Mouse (Mus musculus) CH12.LX (cell line): ENCODE data around the gene Kif26b. TPM values are rescaled to one million over a fixed set of nuclear protein-coding genes. Genes with fewer than 3 reads are reported as not detected.

ENCODE experiments used
- DNase-seq: peaks from one replicate; pipeline ENCODE4 v3.0.0-alpha.2; 2013; ENCODE audit errors: extremely low read depth
- H3K27ac ChIP-seq: 2 replicates; pipeline ENCODE4 v1.5.1; 2012; ENCODE audit warnings: low read depth, mild to moderate bottlenecking, control low read depth, moderate library complexity; ENCODE audit not compliant: insufficient read depth
- H3K27me3 ChIP-seq: replicated peaks from 2 replicates; pipeline ENCODE3; 2012; ENCODE audit warnings: inconsistent platforms
- H3K36me3 ChIP-seq, 2 experiments: replicated peaks in 1 of 2; 2 replicates each; pipeline versions ENCODE3 to v1.6.1; 2012; ENCODE audit warnings: inconsistent platforms in 1 of 2, low read length in 1 of 2, mild to moderate bottlenecking in 1 of 2, mixed read lengths in 1 of 2, moderate library complexity in 1 of 2; ENCODE audit not compliant: control insufficient read depth in 1 of 2, insufficient read depth in 1 of 2
- H3K4me1 ChIP-seq, 2 experiments: 2 replicates each; pipeline ENCODE4 v1.6.1; 2012; ENCODE audit warnings: inconsistent platforms in 1 of 2, moderate library complexity in 1 of 2; ENCODE audit not compliant: insufficient read depth in 2 of 2, control insufficient read depth in 1 of 2
- H3K4me2 ChIP-seq: 2 replicates; pipeline ENCODE4 v1.6.1; 2012; ENCODE audit warnings: low read depth, mild to moderate bottlenecking, control low read depth; ENCODE audit not compliant: poor library complexity, insufficient read depth, severe bottlenecking
- H3K4me3 ChIP-seq, 3 experiments: fragments of 150-350 bp in 1 of 3; sonication (generic) in 1 of 3; replicated peaks in 1 of 3; 2 replicates each; pipeline versions ENCODE3 to v1.5.1; 2011 to 2012; ENCODE audit warnings: low read depth in 2 of 3, low read length in 2 of 3, mild to moderate bottlenecking in 2 of 3, moderate library complexity in 2 of 3, control low read depth in 1 of 3, improper control_type of control experiment in 1 of 3, inconsistent platforms in 1 of 3, mixed read lengths in 1 of 3; ENCODE audit not compliant: poor library complexity in 1 of 3
- H3K79me2 ChIP-seq: replicated peaks from 2 replicates; pipeline ENCODE4 v1.6.1; 2012; ENCODE audit warnings: mild to moderate bottlenecking, moderate library complexity; ENCODE audit not compliant: control insufficient read depth, poor library complexity, insufficient read depth, severe bottlenecking; ENCODE audit errors: extremely low read depth
- H3K9ac ChIP-seq: 2 replicates; pipeline ENCODE4 v1.6.1; 2012; ENCODE audit warnings: low read depth, mild to moderate bottlenecking, control low read depth, moderate library complexity; ENCODE audit not compliant: insufficient read depth
- H3K9me3 ChIP-seq: replicated peaks from 2 replicates; pipeline ENCODE3; 2012; ENCODE audit warnings: low read length, inconsistent platforms, mixed read lengths
- CHD1 ChIP-seq: IDR thresholded peaks from 2 replicates; pipeline ENCODE4 v1.6.1; 2012; ENCODE audit warnings: low read depth, low read length, improper control_type of control experiment, inconsistent platforms
- CTCF ChIP-seq, 2 experiments: IDR thresholded peaks in 1 of 2; conservative IDR thresholded peaks in 1 of 2; 2 replicates each; pipeline ENCODE4 v1.5.1; 2011 to 2012; ENCODE audit warnings: low read depth in 2 of 2, low read length in 2 of 2, improper control_type of control experiment in 1 of 2, inconsistent platforms in 1 of 2, mild to moderate bottlenecking in 1 of 2, moderate library complexity in 1 of 2
- E2F4 ChIP-seq: IDR thresholded peaks from 2 replicates; pipeline ENCODE4 v1.6.1; 2011; ENCODE audit warnings: low read depth, low read length, improper control_type of control experiment; ENCODE audit not compliant: insufficient replicate concordance
- HCFC1 ChIP-seq: IDR thresholded peaks from 2 replicates; pipeline ENCODE4 v1.6.1; 2012; ENCODE audit warnings: low read depth, mild to moderate bottlenecking, inconsistent platforms, low read length, improper control_type of control experiment
- JUN ChIP-seq: IDR thresholded peaks from 2 replicates; pipeline ENCODE4 v1.6.1; 2011; ENCODE audit warnings: low read depth, mild to moderate bottlenecking, low read length, improper control_type of control experiment, moderate library complexity; ENCODE audit not compliant: insufficient read depth
- MAFK ChIP-seq: IDR thresholded peaks from 2 replicates; pipeline ENCODE4 v1.6.1; 2011; ENCODE audit warnings: low read length, improper control_type of control experiment; ENCODE audit not compliant: insufficient replicate concordance
- MAZ ChIP-seq: IDR thresholded peaks from 2 replicates; pipeline ENCODE4 v1.6.1; 2012; ENCODE audit warnings: low read depth, mild to moderate bottlenecking, inconsistent platforms, low read length, improper control_type of control experiment, moderate library complexity
- MEF2A ChIP-seq: IDR thresholded peaks from 2 replicates; pipeline ENCODE4 v1.6.1; 2014; ENCODE audit warnings: low read depth, mild to moderate bottlenecking, inconsistent platforms, low read length, improper control_type of control experiment, borderline replicate concordance
- MYC ChIP-seq: IDR thresholded peaks from 2 replicates; pipeline ENCODE4 v1.6.1; 2011; ENCODE audit warnings: low read depth, mild to moderate bottlenecking, improper control_type of control experiment, low read length
- NELFE ChIP-seq: IDR thresholded peaks from 2 replicates; pipeline ENCODE4 v1.6.1; 2011; ENCODE audit warnings: low read depth, low read length, improper control_type of control experiment
- POLR2A ChIP-seq: IDR thresholded peaks from 2 replicates; pipeline ENCODE4 v1.6.1; 2011; ENCODE audit warnings: low read depth, mild to moderate bottlenecking, improper control_type of control experiment, low read length
- POLR2AphosphoS2 ChIP-seq: IDR thresholded peaks from 2 replicates; pipeline ENCODE4 v1.6.1; 2011; ENCODE audit warnings: low read depth, low read length, improper control_type of control experiment
- SIN3A ChIP-seq: IDR thresholded peaks from 2 replicates; pipeline ENCODE4 v1.6.1; 2012; ENCODE audit warnings: low read length, improper control_type of control experiment, inconsistent platforms
- SMC3 ChIP-seq: IDR thresholded peaks from 2 replicates; pipeline ENCODE4 v1.6.1; 2011; ENCODE audit warnings: low read depth, low read length, improper control_type of control experiment
- UBTF ChIP-seq: IDR thresholded peaks from 2 replicates; pipeline ENCODE4 v1.6.1; 2012; ENCODE audit warnings: low read depth, mild to moderate bottlenecking, inconsistent platforms, low read length, improper control_type of control experiment, moderate library complexity
- USF2 ChIP-seq: conservative IDR thresholded peaks from 2 replicates; pipeline ENCODE4 v1.6.1; 2011; ENCODE audit warnings: low read depth, low read length, improper control_type of control experiment
- ZKSCAN1 ChIP-seq: IDR thresholded peaks from 2 replicates; pipeline ENCODE4 v1.6.1; 2012; ENCODE audit warnings: low read depth, inconsistent platforms, low read length, improper control_type of control experiment, borderline replicate concordance
- ZMIZ1 ChIP-seq: IDR thresholded peaks from 2 replicates; pipeline ENCODE4 v1.6.1; 2012; ENCODE audit warnings: low read depth, mild to moderate bottlenecking, inconsistent platforms, low read length, improper control_type of control experiment
- dilution Hi-C: fragments of 300-500 bp; cut with MboI; formaldehyde crosslinking; loops from 2 replicates; pipeline ENCODE4 v1.14.3; 2020; ENCODE audit warnings: low sequenced_read_pairs; ENCODE audit not compliant: extremely low pct_unique_long_range_greater_than_20kb, extremely low pct_ligation_motif_present
- in situ Hi-C: fragments of 300-500 bp; cut with MboI; formaldehyde crosslinking; loops from 3 replicates; pipeline ENCODE4 v1.14.3; 2019; ENCODE audit warnings: low sequenced_read_pairs, low pct_ligation_motif_present, low pct_unique_long_range_greater_than_20kb, mixed read lengths
- polyA plus RNA-seq: library from polyadenylated mRNA; unstranded; fragments of >175 nt; gene quantifications from 2 replicates; pipeline ENCODE4 v1.2.1, GENCODE M21; 2012; ENCODE audit warnings: low read depth; ENCODE audit not compliant: insufficient read length
- total RNA-seq, 2 experiments: library from RNA; depleted of rRNA; stranded (reverse); fragments of 300-350 nt in 1 of 2; fragments of >200 nt in 1 of 2; gene quantifications; 2 replicates each; pipeline ENCODE4 v1.2.3; 2012 to 2014

Gene Kif26b
- total and polyA plus RNA-seq, 3 experiments, result 0.09 TPM; not detected in 2

GRCm38 (mm10) chr1:178798886-178799285, 270.0 kb downstream of the Kif26b start:
- Histone ChIP-seq H3K27me3 (no peaks in the 10 kb centered on the region), H3K36me3 (no peaks in the 10 kb centered on the region), H3K4me3 (no peak overlapping the region), H3K4me2 (no peak overlapping the region), H3K79me2 (no peaks in the 10 kb centered on the region), H3K9me3 (no peaks in the 10 kb centered on the region), H3K4me1 (no peaks in the 10 kb centered on the region)
- dilution Hi-C loops, result no loop called here
- no peak for DNase-seq
- in situ Hi-C loops, result no loop called here
- no peak for TF ChIP-seq USF2
- TF ChIP-seq, all 38 proteins: peak for 0
- Histone ChIP-seq H3K9ac (no peak overlapping the region), H3K27ac (no peak overlapping the region)

DNA sequence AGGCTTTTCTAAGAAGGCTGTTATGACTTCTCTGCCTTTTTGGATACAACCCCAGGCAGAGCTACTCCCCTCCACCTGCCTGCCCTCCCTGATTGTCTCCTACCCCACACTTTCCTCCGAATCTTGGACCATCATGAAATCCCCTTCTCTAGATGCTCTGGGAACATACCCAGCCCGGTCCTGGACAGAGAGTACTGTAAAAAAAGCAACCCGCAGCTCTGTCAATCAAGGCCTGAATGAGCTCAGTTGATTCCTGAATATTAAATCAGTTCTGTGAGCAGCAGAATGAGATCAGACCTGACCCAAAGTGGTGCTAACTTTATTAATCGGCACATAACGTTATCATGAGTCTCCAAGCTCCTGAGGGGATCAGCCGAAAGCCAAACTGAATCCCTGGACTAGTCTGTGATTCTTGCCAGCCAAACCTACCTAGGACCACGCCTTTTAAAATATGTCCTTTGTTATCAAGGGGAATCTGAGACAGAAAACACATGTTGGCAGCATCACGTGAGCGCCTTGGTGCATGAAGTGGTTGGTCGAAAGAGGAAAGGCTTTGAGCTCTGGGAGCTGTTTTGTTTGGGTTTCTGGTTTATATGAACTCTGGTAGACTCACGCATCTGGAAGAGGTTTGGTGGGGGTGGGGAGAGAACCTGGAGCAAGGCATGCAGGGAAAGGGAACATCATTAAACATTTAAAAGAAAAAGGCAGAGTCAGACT, 271.1 kb downstream of the Kif26b start:
- no peak overlapping the region for H3K9ac ChIP-seq
- dilution Hi-C loops (no loop called here), in situ Hi-C loops (no loop called here)
- no peak overlapping the region for H3K4me3 ChIP-seq
- H3K4me2 ChIP-seq, result no peak overlapping the region
- no peak for DNase-seq
- H3K4me1 ChIP-seq, result no peaks in the 10 kb centered on the region
- TF ChIP-seq SIN3A, result no peak
- TF ChIP-seq USF2, result no peak
- no peaks in the 10 kb centered on the region for H3K27me3 ChIP-seq
- H3K9me3 ChIP-seq, result no peaks in the 10 kb centered on the region
- no peaks in the 10 kb centered on the region for H3K79me2 ChIP-seq
- no peaks in the 10 kb centered on the region for H3K36me3 ChIP-seq
- H3K27ac ChIP-seq, result no peak overlapping the region

DNA sequence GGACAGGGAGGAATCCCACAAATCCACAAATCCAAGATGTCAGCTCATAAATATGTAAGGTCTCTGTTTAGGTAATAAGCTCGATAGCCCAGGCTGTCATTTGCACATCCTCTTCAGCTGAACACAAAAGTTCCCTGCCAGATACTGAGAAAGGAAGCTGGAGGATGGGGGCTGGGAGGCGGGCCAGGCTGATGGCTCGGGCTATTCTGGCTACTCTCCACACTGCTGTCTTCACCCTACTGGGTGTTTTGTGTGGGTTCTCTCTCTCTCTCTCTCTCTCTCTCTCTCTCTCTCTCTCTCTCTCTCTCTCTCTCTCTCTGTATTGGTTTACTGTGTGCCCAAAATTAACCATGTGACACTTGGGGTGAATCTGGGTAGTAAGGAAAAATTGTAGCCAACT, 274.2 kb downstream of the Kif26b start:
- Histone ChIP-seq H3K9me3 (no peaks in the 10 kb centered on the region), H3K4me2 (no peak overlapping the region), H3K27me3 (no peaks in the 10 kb centered on the region), H3K27ac (no peak overlapping the region), H3K4me3 (no peak overlapping the region), H3K36me3 (no peaks in the 10 kb centered on the region), H3K79me2 (no peaks in the 10 kb centered on the region), H3K9ac (no peak overlapping the region), H3K4me1 (peaks cover 0 to 2% of the 10 kb centered on the region in 2 experiments; a peak in 1 of 4 replicates)
- TF ChIP-seq USF2 (no peak), UBTF (no peak), MEF2A (no peak)
- DNase-seq, result no peak
- dilution Hi-C loops, result no loop called here
- in situ Hi-C loops, result no loop called here

DNA sequence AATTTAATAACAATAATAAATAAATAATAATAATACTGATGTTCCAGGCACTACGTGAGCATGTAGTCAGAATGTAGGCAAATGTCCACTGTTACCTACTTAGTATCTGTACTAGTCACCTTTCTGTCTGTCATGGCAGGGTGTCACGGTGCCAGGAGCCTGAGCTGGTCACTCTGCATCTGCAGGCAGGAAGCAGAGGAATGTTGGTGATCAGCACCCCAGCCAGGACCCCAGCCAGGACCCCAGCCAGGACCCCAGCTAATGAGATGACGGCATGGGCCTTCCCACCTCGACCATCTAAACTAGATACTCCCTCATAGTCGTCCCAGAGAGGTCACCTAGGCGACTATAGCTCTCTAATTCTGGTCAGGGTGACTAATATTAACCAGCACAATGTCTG, 288.6 kb downstream of the Kif26b start:
- Histone ChIP-seq H3K4me1 (no peaks in the 10 kb centered on the region), H3K27me3 (no peaks in the 10 kb centered on the region), H3K4me2 (no peak overlapping the region), H3K36me3 (no peaks in the 10 kb centered on the region), H3K79me2 (no peaks in the 10 kb centered on the region), H3K9me3 (peaks cover 2% of the 10 kb centered on the region), H3K27ac (no peak overlapping the region), H3K4me3 (no peak overlapping the region), H3K9ac (no peak overlapping the region)
- DNase-seq, result no peak
- in situ Hi-C loops (no loop called here), dilution Hi-C loops (no loop called here)
- TF ChIP-seq NELFE, result no peak
- no peak for TF ChIP-seq MAFK
- TF ChIP-seq POLR2AphosphoS2, result no peak
- no peak for TF ChIP-seq HCFC1
- no peak for TF ChIP-seq ZKSCAN1
- TF ChIP-seq CHD1, result no peak
- no peak for TF ChIP-seq POLR2A
- TF ChIP-seq MYC, result no peak
- no peak for TF ChIP-seq SIN3A
- no peak for TF ChIP-seq JUN
- TF ChIP-seq E2F4, result no peak
- no peak for TF ChIP-seq CTCF (conservative IDR thresholded peaks at IDR 0.05 in 1 of 2, IDR thresholded peaks at IDR 0.05 in 1 of 2; ENCODE audit: low read depth in 2 of 2, low read length in 2 of 2)
- no peak for TF ChIP-seq ZMIZ1
- no peak for TF ChIP-seq SMC3
- TF ChIP-seq UBTF, result no peak
- TF ChIP-seq USF2, result no peak
- no peak for TF ChIP-seq MAZ
